Mouse (Mus musculus): ENCODE measurements around the gene Zmiz1. TPM values are rescaled to one million over a fixed set of nuclear protein-coding genes. Genes with fewer than 3 reads are reported as not detected.

The Zmiz1 gene
- polyA plus RNA-seq, 1 experiment from 2014 or later: 23.8 TPM

- H3K27me3 ChIP-seq: no peaks in the 10 kb centered on the region
- no peak overlapping the region for H3K27ac ChIP-seq
- H3K4me1 ChIP-seq: peaks cover 54% of the 10 kb centered on the region
- H3K36me3 ChIP-seq: peaks cover 8% of the 10 kb centered on the region; the same call in 1 of the 2 replicates
- no peak overlapping the region for H3K9ac ChIP-seq
- H3K9me3 ChIP-seq: no peaks in the 10 kb centered on the region
- no peak overlapping the region for H3K4me3 ChIP-seq
- no peak overlapping the region for H3K4me2 ChIP-seq
- 44% methylated on average over 6 of the region's 6 CpGs for WGBS
- ATAC-seq (ENCODE audit: borderline replicate concordance, extremely low read depth, low FRiP score, low TSS enrichment): no peak
Measured at GRCm38 (mm10) chr14:25548650-25549049, 89.7 kb downstream of the Zmiz1 start.

- Histone ChIP-seq H3K9ac (no peak overlapping the region), H3K4me3 (no peak overlapping the region), H3K4me2 (no peak overlapping the region), H3K9me3 (no peaks in the 10 kb centered on the region), H3K27ac (no peak overlapping the region), H3K4me1 (peaks cover 54% of the 10 kb centered on the region), H3K27me3 (no peaks in the 10 kb centered on the region), H3K36me3 (peaks cover 8% of the 10 kb centered on the region; the same call in 1 of the 2 replicates)
- no peak for ATAC-seq (ENCODE audit: borderline replicate concordance, extremely low read depth, low FRiP score, low TSS enrichment)
- WGBS: 85% methylated on average over 7 of the region's 7 CpGs
Measured at GRCm38 (mm10) chr14:25549125-25549524, 90.1 kb downstream of the Zmiz1 start.

DNA sequence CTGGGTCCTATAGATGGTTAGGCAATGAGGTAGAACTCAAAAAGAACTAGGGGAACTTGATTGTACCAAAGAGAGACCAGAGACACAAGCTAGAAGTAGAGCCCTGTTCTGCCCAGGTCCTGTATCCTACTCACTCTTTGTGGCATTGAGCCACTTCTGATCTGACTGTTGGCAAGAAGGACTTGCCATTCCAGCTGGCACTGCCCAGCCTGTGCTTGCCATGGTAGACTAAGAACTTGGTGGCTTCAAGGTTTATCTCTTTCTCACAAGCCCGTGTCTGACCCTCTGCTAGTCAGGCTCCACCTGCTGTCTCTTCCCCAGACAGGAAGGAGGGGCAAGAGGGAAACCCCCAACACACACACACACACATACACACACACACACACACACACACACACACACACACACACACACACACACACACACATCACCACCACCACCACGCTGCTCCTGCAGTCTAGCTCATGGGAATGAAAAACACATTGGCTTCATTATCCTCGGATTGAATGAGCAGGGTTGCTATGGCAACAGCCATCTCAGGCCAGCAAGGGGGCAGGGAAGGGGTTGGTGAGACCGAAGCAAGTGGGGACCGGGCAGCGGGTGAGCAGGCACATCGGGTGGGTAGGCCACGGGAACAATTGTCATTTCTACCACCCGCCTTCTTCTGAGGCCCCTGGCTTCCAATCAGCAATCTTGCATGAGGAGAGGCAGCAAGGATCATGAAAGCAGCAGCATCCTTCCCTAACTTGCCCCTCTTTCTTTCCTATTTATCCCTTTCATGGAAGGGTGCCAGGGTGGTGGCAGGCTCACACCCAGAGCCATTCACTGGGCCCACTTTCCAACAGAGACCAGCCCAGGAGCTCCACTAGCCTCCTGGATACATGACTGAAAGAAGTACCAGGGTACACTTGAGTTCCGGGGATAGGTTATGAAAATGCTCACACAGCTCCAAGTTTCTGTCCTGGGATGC is 91.2 kb downstream of the Zmiz1 start:
- no peaks in the 10 kb centered on the region for H3K27me3 ChIP-seq
- H3K4me2 ChIP-seq: no peak overlapping the region
- no peak overlapping the region for H3K27ac ChIP-seq
- 57% methylated on average over 10 of the region's 10 CpGs for WGBS
- H3K9ac ChIP-seq: no peak overlapping the region
- H3K4me1 ChIP-seq: peaks cover 63% of the 10 kb centered on the region
- no peak overlapping the region for H3K4me3 ChIP-seq
- H3K9me3 ChIP-seq: no peaks in the 10 kb centered on the region
- ATAC-seq (ENCODE audit: borderline replicate concordance, extremely low read depth, low FRiP score, low TSS enrichment): no peak
- H3K36me3 ChIP-seq: peaks cover 8% of the 10 kb centered on the region; the same call in 1 of the 2 replicates

DNA sequence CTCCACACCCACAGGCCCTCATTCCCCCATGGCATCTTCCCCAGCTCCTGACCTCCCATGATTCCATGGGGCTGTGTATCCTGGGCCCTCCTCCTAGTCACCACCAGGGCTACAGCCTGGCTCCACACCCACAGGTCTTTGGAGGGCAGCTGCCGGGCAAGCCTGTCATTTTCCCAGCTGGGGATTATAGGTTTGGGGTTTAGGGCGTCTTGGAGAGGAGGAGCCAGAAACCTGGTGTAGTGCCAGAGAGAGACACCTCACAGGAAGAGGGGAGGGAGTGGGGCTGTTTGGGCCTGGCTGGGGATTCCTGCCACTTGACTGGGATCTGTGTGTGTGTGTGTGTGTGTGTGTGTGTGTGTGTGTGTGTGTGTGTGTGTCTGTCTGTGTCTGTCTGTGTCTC is 92.7 kb downstream of the Zmiz1 start:
- Histone ChIP-seq H3K4me1 (peaks cover 69% of the 10 kb centered on the region), H3K9ac (no peak overlapping the region), H3K27me3 (no peaks in the 10 kb centered on the region), H3K9me3 (no peaks in the 10 kb centered on the region), H3K4me3 (no peak overlapping the region), H3K36me3 (0 out of 2 replicates have a peak, but pooled peaks cover 4% of the 10 kb centered on the region), H3K27ac (no peak overlapping the region), H3K4me2 (no peak overlapping the region)
- no peak for ATAC-seq (ENCODE audit: borderline replicate concordance, extremely low read depth, low FRiP score, low TSS enrichment)
- WGBS: 27% methylated on average over 2 of the region's 2 CpGs

GRCm38 (mm10) chr14:25553382-25553781 is 94.4 kb downstream of the Zmiz1 start:
- Histone ChIP-seq H3K9me3 (no peaks in the 10 kb centered on the region), H3K4me2 (no peak overlapping the region), H3K4me1 (peaks cover 64% of the 10 kb centered on the region), H3K4me3 (no peak overlapping the region), H3K9ac (no peak overlapping the region), H3K36me3 (0 out of 2 replicates have a peak, but pooled peaks cover 4% of the 10 kb centered on the region), H3K27me3 (no peaks in the 10 kb centered on the region), H3K27ac (no peak overlapping the region)
- ATAC-seq (ENCODE audit: borderline replicate concordance, extremely low read depth, low FRiP score, low TSS enrichment): no peak
- 51% methylated on average over 2 of the region's 2 CpGs for WGBS

DNA sequence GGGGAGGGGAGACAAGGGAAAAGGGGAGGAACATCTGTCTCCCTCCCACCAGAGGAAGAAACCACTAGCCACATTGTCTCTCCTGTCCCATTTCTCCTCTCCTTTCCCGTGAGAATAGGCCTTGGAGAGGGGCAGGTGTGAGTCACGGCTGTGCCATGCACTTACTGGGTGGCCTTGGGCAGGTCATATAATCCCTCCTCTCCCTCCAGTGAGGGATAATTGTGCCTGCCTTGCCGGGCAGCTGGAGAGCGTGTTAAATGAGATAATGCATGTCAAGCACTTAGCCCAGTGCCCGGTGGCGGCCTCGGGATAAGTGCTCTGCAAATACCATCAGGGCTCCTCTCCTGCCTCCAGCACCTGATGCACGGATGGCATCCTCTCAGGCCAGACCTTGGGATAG is 95.8 kb downstream of the Zmiz1 start:
- no peaks in the 10 kb centered on the region for H3K36me3 ChIP-seq
- 25% methylated on average over 8 of the region's 8 CpGs for WGBS
- no peak overlapping the region for H3K4me3 ChIP-seq
- no peak for ATAC-seq (ENCODE audit: borderline replicate concordance, extremely low read depth, low FRiP score, low TSS enrichment)
- H3K9me3 ChIP-seq: no peaks in the 10 kb centered on the region
- H3K27ac ChIP-seq: peak overlapping the region; percentile 75; the same call in 1 of the 2 replicates
- H3K4me1 ChIP-seq: peaks cover 67% of the 10 kb centered on the region
- H3K9ac ChIP-seq: no peak overlapping the region
- H3K27me3 ChIP-seq: no peaks in the 10 kb centered on the region
- H3K4me2 ChIP-seq: peak overlapping the region; percentile 17; the same call in 1 of the 2 replicates

DNA sequence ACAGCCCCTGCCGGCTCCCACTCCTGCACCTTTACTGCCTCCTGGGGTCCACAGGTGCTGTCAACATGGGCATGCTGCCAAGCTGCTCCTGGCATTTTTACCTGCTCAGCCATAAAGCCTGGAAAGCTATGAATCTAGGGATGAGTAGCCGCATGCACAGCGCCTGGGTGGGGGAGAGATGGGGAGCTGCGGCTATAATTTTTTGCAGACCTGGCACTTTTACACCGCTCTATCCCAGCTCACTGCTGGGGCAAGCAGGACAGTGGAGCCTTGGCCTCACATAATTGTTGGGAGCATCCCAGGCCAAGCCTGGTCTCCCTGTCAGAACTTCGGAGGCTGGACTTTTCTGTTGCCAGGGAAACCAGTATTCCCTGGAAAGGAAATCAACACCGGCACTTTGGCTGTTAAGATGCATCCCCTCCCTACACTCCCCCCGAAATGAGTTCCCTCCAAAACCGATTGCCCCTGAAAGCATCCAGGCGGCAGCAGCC is 96.4 kb downstream of the Zmiz1 start:
- Histone ChIP-seq H3K9me3 (no peaks in the 10 kb centered on the region), H3K36me3 (no peaks in the 10 kb centered on the region), H3K4me2 (peak overlapping the region; percentile 17; the same call in 1 of the 2 replicates), H3K4me1 (peaks cover 68% of the 10 kb centered on the region), H3K4me3 (no peak overlapping the region), H3K27me3 (no peaks in the 10 kb centered on the region), H3K9ac (no peak overlapping the region), H3K27ac (peak overlapping the region; percentile 75)
- peak; percentile 24; the same call in 1 of the 2 replicates for ATAC-seq (ENCODE audit: borderline replicate concordance, extremely low read depth, low FRiP score, low TSS enrichment)
- 12% methylated on average over 10 of the region's 10 CpGs for WGBS

DNA sequence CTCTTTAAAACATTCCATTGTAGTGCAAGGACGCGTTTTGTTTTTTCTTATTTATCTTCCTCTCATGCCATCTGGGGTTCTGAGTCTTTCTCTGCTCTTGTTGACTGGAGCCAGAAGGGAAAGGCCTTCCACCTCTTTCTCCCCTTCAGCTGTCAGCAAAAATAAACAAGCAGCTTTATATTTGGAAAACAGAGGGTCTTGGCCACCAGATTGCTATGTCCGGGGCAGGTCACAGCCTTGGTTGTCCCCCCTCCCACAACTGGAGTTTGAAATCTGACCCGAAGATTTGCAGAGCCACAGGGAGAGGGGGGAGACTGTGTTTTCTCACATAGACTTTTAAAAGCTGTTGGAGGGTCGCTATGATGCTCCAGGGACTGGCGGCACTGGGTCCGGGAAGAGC is 96.9 kb downstream of the Zmiz1 start:
- no peak overlapping the region for H3K4me2 ChIP-seq
- peaks cover 67% of the 10 kb centered on the region for H3K4me1 ChIP-seq
- H3K36me3 ChIP-seq: no peaks in the 10 kb centered on the region
- 8% methylated on average over 7 of the region's 7 CpGs for whole genome bisulfite sequencing
- H3K9me3 ChIP-seq: no peaks in the 10 kb centered on the region
- ATAC-seq (ENCODE audit: borderline replicate concordance, extremely low read depth, low FRiP score, low TSS enrichment): no peak; the same call in 1 of the 2 replicates
- no peaks in the 10 kb centered on the region for H3K27me3 ChIP-seq
- no peak overlapping the region for H3K4me3 ChIP-seq
- H3K9ac ChIP-seq: no peak overlapping the region
- peak overlapping the region; percentile 75 for H3K27ac ChIP-seq

GRCm38 (mm10) chr14:25557014-25557413 is 98.0 kb downstream of the Zmiz1 start:
- 12% methylated on average over 8 of the region's 8 CpGs for WGBS
- Histone ChIP-seq H3K4me2 (peak overlapping the region; percentile 17; the same call in 1 of the 2 replicates), H3K9me3 (no peaks in the 10 kb centered on the region), H3K4me1 (peaks cover 70% of the 10 kb centered on the region), H3K36me3 (no peaks in the 10 kb centered on the region), H3K27ac (peak overlapping the region; percentile 75), H3K27me3 (no peaks in the 10 kb centered on the region), H3K9ac (no peak overlapping the region), H3K4me3 (no peak overlapping the region)
- ATAC-seq (ENCODE audit: borderline replicate concordance, extremely low read depth, low FRiP score, low TSS enrichment): peak; percentile 46; the same call in 1 of the 2 replicates

DNA sequence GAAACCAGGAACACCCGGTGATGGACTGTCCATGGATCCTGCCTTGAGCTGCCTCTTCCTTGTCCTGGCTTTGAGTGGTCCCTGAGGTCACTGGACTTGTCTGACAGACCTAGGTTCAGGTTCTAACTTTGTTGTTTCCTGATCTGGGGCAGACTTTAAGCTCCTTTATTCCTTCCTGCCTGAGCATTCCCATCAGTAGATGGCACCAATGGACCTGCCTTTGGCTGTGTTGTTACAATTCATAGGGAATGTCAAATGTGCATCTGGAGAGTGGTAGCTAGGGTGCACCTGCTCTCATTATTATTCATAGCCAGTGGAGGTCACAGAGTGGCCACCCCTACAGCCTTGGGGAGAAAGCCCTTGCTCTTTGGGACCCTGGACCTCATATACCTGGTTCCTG is 99.5 kb downstream of the Zmiz1 start:
- H3K4me1 ChIP-seq: peaks cover 63% of the 10 kb centered on the region
- H3K4me3 ChIP-seq: no peak overlapping the region
- 85% methylated on average over 1 of the region's 1 CpGs for WGBS

GRCm38 (mm10) chr14:25559907-25560306 is 100.9 kb downstream of the Zmiz1 start:
- no peak overlapping the region for H3K4me2 ChIP-seq
- H3K27me3 ChIP-seq: no peaks in the 10 kb centered on the region
- no peaks in the 10 kb centered on the region for H3K9me3 ChIP-seq
- peaks cover 60% of the 10 kb centered on the region for H3K4me1 ChIP-seq
- H3K36me3 ChIP-seq: no peaks in the 10 kb centered on the region; the same call in 1 of the 2 replicates
- no peak for ATAC-seq (ENCODE audit: borderline replicate concordance, extremely low read depth, low FRiP score, low TSS enrichment)
- H3K27ac ChIP-seq: no peak overlapping the region
- H3K4me3 ChIP-seq: no peak overlapping the region
- no peak overlapping the region for H3K9ac ChIP-seq
- WGBS: 49% methylated on average over 5 of the region's 5 CpGs

More for the DNA sequence above, 99.5 kb downstream of the Zmiz1 start:
- Histone ChIP-seq H3K27me3 (no peaks in the 10 kb centered on the region), H3K27ac (no peak overlapping the region), H3K9ac (no peak overlapping the region), H3K36me3 (no peaks in the 10 kb centered on the region; the same call in 1 of the 2 replicates), H3K4me2 (no peak overlapping the region), H3K9me3 (no peaks in the 10 kb centered on the region)
- ATAC-seq (ENCODE audit: borderline replicate concordance, extremely low read depth, low FRiP score, low TSS enrichment): no peak

DNA sequence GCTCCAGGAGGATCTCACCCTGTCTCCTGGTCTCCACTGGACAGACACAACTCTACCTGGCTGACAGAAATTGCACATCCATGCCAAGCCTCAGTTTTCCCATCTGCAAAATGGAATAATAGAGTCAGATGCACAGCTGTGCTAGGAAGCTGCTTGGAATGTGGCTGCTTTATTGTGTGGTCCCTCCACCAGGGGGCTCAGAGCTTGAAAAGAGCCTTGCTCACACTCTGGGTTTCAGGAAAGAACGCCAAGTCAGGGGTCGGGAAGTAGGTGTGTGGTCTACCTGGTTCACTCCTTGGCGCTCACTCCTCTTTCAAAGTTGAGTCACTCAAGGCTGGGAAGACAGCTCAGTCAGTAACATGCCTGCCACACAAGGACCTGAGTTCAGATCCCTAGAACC is 101.9 kb downstream of the Zmiz1 start:
- 86% methylated on average over 3 of the region's 3 CpGs for WGBS
- Histone ChIP-seq H3K4me2 (no peak overlapping the region), H3K9ac (no peak overlapping the region), H3K27me3 (no peaks in the 10 kb centered on the region), H3K4me1 (peaks cover 60% of the 10 kb centered on the region), H3K9me3 (no peaks in the 10 kb centered on the region), H3K4me3 (no peak overlapping the region), H3K27ac (no peak overlapping the region), H3K36me3 (no peaks in the 10 kb centered on the region; the same call in 1 of the 2 replicates)
- no peak for ATAC-seq (ENCODE audit: borderline replicate concordance, extremely low read depth, low FRiP score, low TSS enrichment)

All from lung, embryonic 15.5 days (tissue).